In genomic region chr15:97592786-97593185, GRCm38 (mm10) we compare ENCODE assay signal across 21 mouse cellular contexts.
"Had no signal": no experiment of that assay in that cellular context is flagged by ENCODE, and none has a peak within 500 bp of the region (broad histone marks: within the 10 kb centered on the region; RNA-seq: fewer than 3 reads in every experiment).

No protein-coding gene starts in this region.

- H3K4me1 ChIP-seq: limb, embryonic 15.5 days; lung, embryonic 15.5 days had no signal

- ATAC-seq: liver, postnatal 0 days; midbrain, embryonic 13.5 days; midbrain, embryonic 16.5 days had no signal

- H3K9ac ChIP-seq: limb, embryonic 12.5 days; limb, embryonic 15.5 days; liver, embryonic 14.5 days; liver, postnatal 0 days; lung, embryonic 15.5 days; midbrain, embryonic 13.5 days; neural tube, embryonic 13.5 days had no signal

- H3K4me2 ChIP-seq: limb, embryonic 12.5 days; limb, embryonic 15.5 days; liver, embryonic 11.5 days; lung, embryonic 15.5 days; midbrain, embryonic 13.5 days; neural tube, embryonic 13.5 days had no signal

- H3K36me3 ChIP-seq: limb, embryonic 12.5 days; limb, embryonic 15.5 days; lung, embryonic 15.5 days; midbrain, embryonic 10.5 days; midbrain, embryonic 13.5 days; neural tube, embryonic 13.5 days had no signal

- H3K9me3 ChIP-seq: limb, embryonic 12.5 days; limb, embryonic 15.5 days; lung, embryonic 15.5 days; midbrain, embryonic 10.5 days; midbrain, embryonic 13.5 days; neural tube, embryonic 13.5 days had no signal

- H3K4me3 ChIP-seq: limb, embryonic 12.5 days; limb, embryonic 15.5 days; lung, embryonic 15.5 days; megakaryocyte, embryonic 14.5 days; midbrain, embryonic 10.5 days; midbrain, embryonic 13.5 days; myocyte; neural tube, embryonic 13.5 days had no signal

- DNase-seq: kidney, adult 8-10 months; kidney, postnatal 14 days; kidney, postnatal 4 days; left cerebral cortex, postnatal 4 days; liver, postnatal 0 days; lung, postnatal 10 days; lung, postnatal 36 days; right cerebral cortex, postnatal 4 days; thymus, adult 18-20 months; thymus, postnatal 36 days had no signal

- H3K27ac ChIP-seq: limb, embryonic 12.5 days; limb, embryonic 15.5 days; liver, embryonic 14.5 days; midbrain, embryonic 10.5 days; midbrain, embryonic 13.5 days; neural tube, embryonic 13.5 days had no signal

- H3K27me3 ChIP-seq: limb, embryonic 12.5 days; limb, embryonic 15.5 days; lung, embryonic 15.5 days; midbrain, embryonic 13.5 days; neural tube, embryonic 13.5 days had no signal
